Mouse (Mus musculus) gastrocnemius, adult 2 months (tissue): ENCODE measurements around the gene Slc35e3. TPM values are rescaled to one million over a fixed set of nuclear protein-coding genes. Genes with fewer than 3 reads are reported as not detected.

Experiments used
- DNase-seq: peaks from one replicate; pipeline ENCODE4 v3.0.0; 2022
- H3K27ac ChIP-seq: fragments of 200-600 bp; 2 replicates; pipeline ENCODE4 v1.8.1; 2022; ENCODE audit warnings: mild to moderate bottlenecking
- H3K4me3 ChIP-seq: fragments of 200-600 bp; 2 replicates; pipeline ENCODE4 v1.8.1; 2022; ENCODE audit warnings: mild to moderate bottlenecking, moderate library complexity
- CTCF ChIP-seq: fragments of 200-600 bp; IDR thresholded peaks from 2 replicates; pipeline ENCODE4 v1.8.1; 2022; ENCODE audit warnings: antibody characterized with exemption, mild to moderate bottlenecking, moderate library complexity
- intact Hi-C: fragments of 180-260 bp; cut with DNase I; formaldehyde crosslinking; loops from one replicate; pipeline ENCODE4 v1.15.1; 2025
- total RNA-seq, 2 experiments: library from RNA; stranded (reverse); gene quantifications; 2 replicates each; pipeline ENCODE4 v1.2.3; 2021

The Slc35e3 gene
- total RNA-seq, 2 experiments from 2014 or later: 4.6 to 5.1 TPM

DNA sequence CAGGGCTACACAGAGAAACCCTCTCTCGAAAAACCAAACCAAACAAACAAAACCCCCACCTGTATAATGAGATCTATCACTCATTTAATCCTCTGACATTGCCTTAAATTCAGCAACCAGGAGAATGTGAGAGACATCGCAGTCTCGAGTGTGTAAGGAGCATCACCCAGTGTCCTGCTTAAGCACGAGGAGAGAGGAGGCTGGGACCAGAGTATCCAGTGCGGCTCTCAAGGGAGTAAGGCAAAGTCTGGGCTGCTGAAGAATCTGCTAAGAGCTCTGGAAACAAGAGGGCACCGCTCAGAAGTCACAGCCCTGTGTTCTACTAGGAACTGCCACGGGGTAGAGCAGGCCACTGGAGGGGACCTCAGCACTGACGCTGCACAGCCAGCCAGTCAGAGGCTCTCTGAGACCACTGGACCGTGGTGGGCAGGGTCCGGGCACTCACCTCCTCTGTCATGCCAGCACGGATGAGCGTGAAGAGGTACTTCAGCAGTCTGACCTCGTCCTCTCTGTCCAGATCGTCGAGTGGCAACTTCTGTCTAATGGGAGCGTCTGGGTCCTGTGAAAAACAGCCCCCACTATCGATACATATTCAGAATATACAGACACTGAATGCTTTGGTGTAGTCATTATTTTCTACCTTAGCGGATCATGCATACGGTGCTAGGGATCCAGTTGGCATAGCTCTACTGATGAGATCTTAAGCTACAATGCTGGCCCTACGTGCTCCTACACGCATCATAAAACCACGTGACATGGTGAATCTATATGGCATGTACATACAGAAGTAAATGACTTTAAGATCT, 28.0 kb upstream of the Slc35e3 start:
- no peak for TF ChIP-seq CTCF
- intact Hi-C loops: no loop called here
- Histone ChIP-seq H3K4me3 (no peak overlapping the region), H3K27ac (no peak overlapping the region)
- DNase-seq: no peak

DNA sequence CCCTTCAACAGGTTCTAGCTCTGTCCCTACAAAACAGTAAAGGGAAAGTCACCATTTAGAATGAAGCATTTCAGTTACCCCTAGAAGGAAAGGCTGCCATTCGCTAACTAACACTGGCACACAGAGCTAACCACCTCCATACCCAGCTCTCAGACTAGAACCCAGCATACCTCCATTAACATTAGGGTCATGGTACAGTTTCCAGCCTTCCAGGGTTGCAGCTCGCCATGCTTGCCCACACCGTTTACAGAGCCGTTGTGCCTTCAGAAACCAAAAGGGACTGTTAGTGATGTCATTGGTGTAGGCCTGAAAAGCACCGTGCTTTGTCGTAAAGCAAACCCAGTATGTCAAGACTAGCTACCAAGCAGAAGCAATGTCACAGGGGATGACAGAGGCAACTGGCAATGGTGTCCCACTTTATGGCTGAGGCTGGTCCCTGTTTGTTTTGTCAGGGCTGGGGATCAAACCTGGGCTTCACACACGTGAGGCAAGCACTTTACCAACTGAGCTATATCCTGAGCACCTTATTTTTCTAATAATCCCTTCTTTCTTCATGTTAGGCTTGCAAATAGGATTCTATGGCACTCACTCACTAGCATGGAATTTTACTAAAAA, 27.0 kb upstream of the Slc35e3 start:
- H3K27ac ChIP-seq: no peak overlapping the region
- no peak for DNase-seq
- intact Hi-C loops: no loop called here
- no peak for TF ChIP-seq CTCF
- H3K4me3 ChIP-seq: no peak overlapping the region

DNA sequence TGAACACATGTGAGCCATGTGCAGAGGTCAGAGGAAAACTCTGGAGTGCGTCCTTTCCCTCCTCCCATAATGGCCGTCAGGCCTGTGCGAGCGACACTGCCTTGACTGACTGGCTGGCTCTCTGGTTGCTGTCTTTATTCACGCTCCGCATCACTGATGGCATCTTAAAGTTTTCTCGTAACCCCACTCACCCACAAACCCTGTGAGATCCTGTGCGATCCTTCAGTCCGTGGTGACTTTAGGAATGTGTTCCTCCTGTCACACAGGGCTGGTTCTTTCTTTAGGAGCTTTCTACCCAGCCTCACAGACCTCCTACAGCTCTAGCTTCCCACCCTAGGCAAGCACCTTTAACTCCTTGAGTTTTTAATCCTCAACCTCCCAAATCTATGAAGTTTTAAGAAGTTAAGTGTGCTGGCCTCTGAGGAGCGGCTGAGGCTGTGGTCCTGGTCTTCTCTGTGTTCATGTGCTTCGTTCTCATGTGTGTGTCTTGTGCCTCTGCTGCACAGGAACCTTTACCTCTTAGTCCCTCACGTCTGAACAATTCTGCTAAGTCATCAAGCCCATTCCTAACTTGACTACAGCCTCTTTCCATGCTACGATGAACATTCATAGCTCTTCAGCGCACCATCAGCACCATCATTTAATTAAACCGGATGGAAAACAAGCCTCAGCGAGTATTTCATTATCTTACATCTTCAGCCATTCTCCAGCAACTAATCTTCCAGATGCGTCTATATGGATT, 26.4 kb upstream of the Slc35e3 start:
- no peak for DNase-seq
- TF ChIP-seq CTCF: no peak

DNA sequence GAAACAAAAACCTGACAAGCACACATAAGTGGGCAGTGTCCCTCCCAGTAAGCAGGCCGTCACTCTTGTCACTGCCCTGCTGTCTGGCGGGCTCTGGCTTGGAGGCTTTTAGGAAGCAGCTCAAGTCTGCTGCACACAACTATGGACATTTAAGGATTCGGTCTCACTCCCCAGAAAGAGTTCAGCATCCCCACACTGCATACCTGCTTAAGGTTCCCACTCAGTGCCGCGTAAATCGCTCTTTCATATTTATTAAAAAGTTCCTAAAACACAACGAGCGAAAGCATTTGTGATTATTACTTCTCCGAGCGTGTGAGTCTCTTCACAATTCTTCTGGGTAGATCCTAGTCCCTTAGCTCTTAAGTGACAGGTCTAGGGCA, 25.0 kb upstream of the Slc35e3 start:
- TF ChIP-seq CTCF: no peak
- intact Hi-C loops: no loop called here
- no peak overlapping the region for H3K27ac ChIP-seq
- no peak overlapping the region for H3K4me3 ChIP-seq
- no peak for DNase-seq

More for the DNA sequence above, 26.4 kb upstream of the Slc35e3 start:
- no peak overlapping the region for H3K4me3 ChIP-seq
- intact Hi-C loops: no loop called here
- H3K27ac ChIP-seq: no peak overlapping the region

DNA sequence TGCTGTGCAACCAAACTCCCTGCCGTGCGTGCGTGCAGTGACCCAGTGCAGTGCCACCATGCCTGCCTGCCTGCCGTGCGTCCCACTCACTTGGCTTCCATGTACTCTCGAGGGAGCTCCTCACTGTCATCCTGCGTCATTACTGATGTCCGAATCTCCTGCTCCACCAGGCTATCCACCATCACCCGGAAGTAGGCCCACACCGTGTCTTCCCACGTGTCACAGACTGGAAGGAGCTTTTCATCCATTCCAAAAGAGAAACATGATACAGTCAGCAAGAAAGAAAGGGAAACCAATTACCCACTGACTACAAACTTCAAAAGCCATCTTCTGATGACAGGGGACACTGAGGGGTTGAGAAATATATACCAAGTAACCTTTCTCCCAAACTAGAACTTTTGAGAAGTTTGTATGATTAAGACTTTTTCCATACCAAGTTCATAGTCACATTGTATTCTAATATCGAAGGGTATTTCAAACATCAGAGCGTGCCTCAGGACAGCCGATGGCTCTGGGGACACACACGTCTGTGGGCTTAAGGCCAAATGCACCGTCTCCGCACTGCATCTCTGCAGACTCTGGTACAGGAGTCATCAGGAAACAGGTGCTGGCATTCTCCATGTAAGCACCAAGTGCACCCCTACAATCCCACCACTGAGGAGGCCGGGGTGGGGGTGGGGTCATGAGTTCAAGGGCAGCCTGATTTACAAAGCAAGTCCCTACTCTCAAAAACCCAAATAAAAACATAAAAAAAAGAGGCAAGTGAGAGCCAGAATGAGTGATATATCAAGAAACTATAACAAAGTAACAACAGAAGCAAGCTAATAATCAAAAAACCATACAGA, 24.3 kb upstream of the Slc35e3 start:
- H3K4me3 ChIP-seq: no peak overlapping the region
- DNase-seq: no peak
- intact Hi-C loops: no loop called here

DNA sequence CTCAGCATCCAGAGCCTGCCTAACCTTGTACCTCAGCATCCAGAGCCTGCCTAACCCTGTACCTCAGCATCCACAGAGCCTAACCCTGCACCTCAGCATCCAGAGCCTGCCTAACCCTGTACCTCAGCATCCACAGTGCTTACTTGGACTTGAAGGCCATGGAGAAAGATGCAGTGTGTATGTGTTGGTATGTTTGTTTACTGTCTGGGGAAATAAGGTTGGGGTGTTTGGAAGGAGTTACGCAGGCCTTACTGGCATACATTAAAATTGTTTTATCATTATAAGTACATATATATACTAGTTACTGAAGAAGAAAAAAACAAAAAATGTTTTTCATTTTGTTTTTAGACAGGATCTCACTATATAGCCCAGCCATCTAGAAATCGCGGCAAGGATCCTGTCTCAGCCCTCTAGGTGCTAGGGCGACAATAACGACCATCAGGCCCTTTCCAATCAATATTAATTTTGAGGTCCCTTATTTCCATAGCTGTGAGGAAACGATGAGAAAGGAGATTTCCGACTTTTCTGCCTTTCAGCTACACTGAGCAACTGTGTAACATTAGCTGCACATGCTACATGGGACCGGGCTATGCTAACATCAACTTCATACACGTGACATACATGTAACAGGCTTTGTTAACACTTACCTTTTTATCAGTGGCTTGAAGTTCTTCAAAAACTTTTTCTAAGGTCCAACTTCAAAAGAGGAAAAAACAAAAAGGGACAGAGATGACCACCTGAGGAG, 23.5 kb upstream of the Slc35e3 start:
- intact Hi-C loops: no loop called here
- no peak overlapping the region for H3K27ac ChIP-seq
- no peak for DNase-seq
- H3K4me3 ChIP-seq: no peak overlapping the region
- no peak for TF ChIP-seq CTCF

More for the DNA sequence above, 24.3 kb upstream of the Slc35e3 start:
- no peak for TF ChIP-seq CTCF
- no peak overlapping the region for H3K27ac ChIP-seq

DNA sequence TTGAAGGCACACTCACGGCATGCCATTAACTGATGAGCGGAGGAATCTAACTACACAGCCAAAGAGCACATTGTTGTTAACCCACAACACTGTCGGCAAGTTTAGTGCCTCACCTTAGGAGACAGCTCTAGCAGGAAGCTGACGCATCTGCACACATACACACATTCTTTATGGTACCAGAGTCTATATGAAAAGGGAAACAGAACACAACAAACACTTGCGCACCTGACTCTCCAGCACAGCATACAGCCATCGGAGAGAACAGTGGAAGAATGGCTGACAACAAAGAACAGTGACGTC, 21.9 kb upstream of the Slc35e3 start:
- no peak for TF ChIP-seq CTCF
- H3K4me3 ChIP-seq: no peak overlapping the region
- intact Hi-C loops: no loop called here
- no peak for DNase-seq
- no peak overlapping the region for H3K27ac ChIP-seq

DNA sequence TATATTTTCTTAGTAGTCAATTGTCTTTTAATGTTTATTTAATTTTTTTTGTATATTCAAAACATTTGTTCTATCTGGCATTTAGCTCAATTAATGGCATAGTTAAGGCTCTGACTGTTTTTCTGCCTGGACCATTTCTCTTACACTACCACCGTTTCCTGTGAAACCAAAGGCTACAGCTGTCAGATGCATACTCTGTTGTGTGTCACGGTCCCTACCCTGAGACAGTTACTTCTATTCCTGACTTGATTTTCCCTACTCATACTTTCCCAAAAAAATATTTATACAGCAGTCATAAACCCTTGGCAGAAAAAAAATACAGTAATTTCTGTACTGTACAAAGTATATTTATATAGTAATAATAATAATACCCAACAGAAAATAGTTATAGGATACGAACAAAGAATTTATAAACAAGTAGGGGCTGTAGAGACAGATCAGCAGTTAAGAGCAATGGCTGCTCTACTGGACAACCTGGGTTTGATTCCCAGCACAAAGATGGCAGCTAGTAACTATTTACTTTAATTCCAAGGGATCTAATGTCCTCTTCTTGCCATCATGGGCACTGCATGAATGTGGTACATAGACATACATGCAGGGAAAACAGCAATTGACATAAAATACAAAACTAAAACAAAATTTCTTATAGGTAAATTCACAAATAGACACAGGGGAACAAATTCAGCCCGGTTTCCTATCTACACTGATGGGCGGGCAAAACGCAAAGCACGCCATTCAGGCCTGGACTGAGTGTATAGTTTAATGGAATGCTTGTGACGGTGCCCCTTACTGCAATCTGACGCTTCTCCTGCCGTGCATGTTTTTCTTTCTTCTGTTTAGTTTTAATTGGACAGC, 21.3 kb upstream of the Slc35e3 start:
- no peak for TF ChIP-seq CTCF
- intact Hi-C loops: no loop called here
- no peak for DNase-seq
- Histone ChIP-seq H3K27ac (no peak overlapping the region), H3K4me3 (no peak overlapping the region)

DNA sequence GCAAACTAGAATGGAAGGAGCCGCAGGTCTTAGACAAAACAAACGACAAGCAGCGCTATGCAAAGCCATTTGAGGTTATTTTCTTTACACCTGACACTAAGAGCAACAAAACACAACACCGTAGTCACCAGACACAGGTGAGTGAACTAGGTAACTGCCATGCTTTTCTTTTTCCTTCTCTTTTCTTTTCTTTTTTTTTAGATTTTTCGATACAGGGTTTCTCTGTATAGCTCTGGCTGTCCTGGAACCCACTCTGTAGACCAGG, 20.7 kb upstream of the Slc35e3 start:
- TF ChIP-seq CTCF: no peak
- intact Hi-C loops: no loop called here
- Histone ChIP-seq H3K4me3 (no peak overlapping the region), H3K27ac (no peak overlapping the region)
- DNase-seq: no peak

DNA sequence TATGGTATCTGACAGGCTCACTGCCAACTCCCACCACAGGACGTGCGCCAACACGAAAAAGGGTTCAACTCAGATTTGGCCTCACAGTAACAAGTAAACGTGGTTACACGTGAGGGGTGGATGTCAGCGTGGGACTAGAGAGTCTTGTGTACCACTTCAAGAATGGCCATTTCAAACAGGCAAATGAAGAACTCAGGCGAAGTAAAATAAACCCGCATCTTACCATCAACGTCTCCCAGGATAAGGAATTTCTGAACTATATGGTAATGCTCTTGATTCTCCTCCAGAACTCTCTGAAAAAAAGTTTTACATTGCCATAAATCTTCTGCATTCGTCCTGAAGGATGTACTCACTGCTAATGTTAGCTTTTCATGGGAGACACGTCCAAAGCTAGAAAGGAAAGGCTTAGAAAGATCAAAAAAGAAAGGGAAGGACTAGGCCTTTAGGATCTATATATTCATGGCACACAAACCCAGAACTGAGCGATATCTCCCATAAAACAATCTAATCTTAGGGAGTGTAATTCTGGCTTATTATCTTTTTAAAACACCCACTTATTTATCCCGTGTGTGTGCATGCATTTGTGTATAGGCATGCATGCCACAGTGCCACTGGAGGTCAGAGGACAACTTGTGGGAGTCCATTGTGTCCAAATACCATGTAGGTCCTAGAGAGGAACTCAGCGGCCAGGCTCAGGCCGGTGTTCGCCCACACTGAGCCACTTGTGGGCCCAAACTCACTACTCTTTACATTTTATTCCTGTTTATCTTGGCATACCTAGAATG, 20.1 kb upstream of the Slc35e3 start:
- intact Hi-C loops: no loop called here
- no peak for DNase-seq
- TF ChIP-seq CTCF: no peak
- no peak overlapping the region for H3K27ac ChIP-seq
- no peak overlapping the region for H3K4me3 ChIP-seq
